Mouse (Mus musculus) limb, embryonic 14.5 days (tissue): Measurements from ENCODE around the gene Gsg1. TPM values are rescaled to one million over a fixed set of nuclear protein-coding genes. Genes with fewer than 3 reads are reported as not detected.

Experiments used
- ATAC-seq: fragments of 200-750 bp; cut with Nextera tagmentation; 2 replicates; pipeline ENCODE4 v1.8.0; 2017; ENCODE audit warnings: low read depth, moderate number of reproducible peaks, moderate TSS enrichment; ENCODE audit not compliant: low FRiP score
- DNase-seq: peaks from one replicate; pipeline ENCODE4 v3.0.0-alpha.2; 2015; ENCODE audit warnings: low spot score
- H3K27ac ChIP-seq: fragments of 300-500 bp; sonication (generic); replicated peaks from 2 replicates; pipeline ENCODE4 v1.5.1; 2014; ENCODE audit warnings: low read depth, mild to moderate bottlenecking, low read length, moderate library complexity, mixed read lengths
- H3K27me3 ChIP-seq: fragments of 300-500 bp; sonication (generic); 2 replicates; pipeline ENCODE4 v1.6.1; 2014; ENCODE audit warnings: low read length, mixed read lengths; ENCODE audit not compliant: control insufficient read depth, insufficient read depth
- H3K36me3 ChIP-seq: fragments of 300-500 bp; sonication (generic); 2 replicates; pipeline ENCODE4 v1.6.1; 2014; ENCODE audit warnings: mild to moderate bottlenecking, low read length, moderate library complexity, mixed read lengths; ENCODE audit not compliant: control insufficient read depth, insufficient read depth
- H3K4me1 ChIP-seq: fragments of 300-500 bp; sonication (generic); 2 replicates; pipeline ENCODE4 v1.6.1; 2014; ENCODE audit warnings: antibody characterized with exemption, low read length, mixed read lengths; ENCODE audit not compliant: control insufficient read depth, insufficient read depth
- H3K4me2 ChIP-seq: fragments of 300-500 bp; sonication (generic); replicated peaks from 2 replicates; pipeline ENCODE4 v1.6.1; 2014; ENCODE audit warnings: low read depth, mild to moderate bottlenecking, low read length, moderate library complexity; ENCODE audit not compliant: severe bottlenecking
- H3K4me3 ChIP-seq: fragments of 300-500 bp; sonication (generic); replicated peaks from 2 replicates; pipeline ENCODE4 v1.5.1; 2014; ENCODE audit warnings: low read length
- H3K9ac ChIP-seq: fragments of 300-500 bp; sonication (generic); 2 replicates; pipeline ENCODE4 v1.6.1; 2014; ENCODE audit warnings: mild to moderate bottlenecking, low read depth, low read length, moderate library complexity; ENCODE audit not compliant: severe bottlenecking
- H3K9me3 ChIP-seq: fragments of 300-500 bp; sonication (generic); 2 replicates; pipeline ENCODE4 v1.6.1; 2016; ENCODE audit warnings: low read length; ENCODE audit not compliant: control insufficient read depth
- POLR2A ChIP-seq: fragments of 200-500 bp; IDR thresholded peaks from 2 replicates; pipeline ENCODE4 v1.8.0; 2012; ENCODE audit warnings: inconsistent platforms, mild to moderate bottlenecking, moderate library complexity, borderline replicate concordance; ENCODE audit not compliant: insufficient read depth, insufficient read length; ENCODE audit errors: extremely low read depth
- WGBS: fragments of 180-500 bp; shearing (Covaris S2); extraction: QIAGEN DNeasy Blood & Tissue Kit; methylation state at CpG from one replicate; pipeline ENCODE4 v1.1.7; 2014; 5-methylcytosine and 5-hydroxymethylcytosine counted together
- polyA plus RNA-seq, 2 experiments: library from polyadenylated mRNA; depleted of rRNA in 1 of 2; stranded (reverse) in 1 of 2; unstranded in 1 of 2; fragments of >200 nt; fragmentation: Nextera tagmentation in 1 of 2; extraction: Ambion mirVana in 1 of 2; gene quantifications; 2 replicates each; pipeline versions ENCODE4 v1.2.1 to v1.2.3; 2012 to 2014

Gsg1 gene
- polyA plus RNA-seq, 2 experiments = 1.1 to 1.6 TPM

DNA sequence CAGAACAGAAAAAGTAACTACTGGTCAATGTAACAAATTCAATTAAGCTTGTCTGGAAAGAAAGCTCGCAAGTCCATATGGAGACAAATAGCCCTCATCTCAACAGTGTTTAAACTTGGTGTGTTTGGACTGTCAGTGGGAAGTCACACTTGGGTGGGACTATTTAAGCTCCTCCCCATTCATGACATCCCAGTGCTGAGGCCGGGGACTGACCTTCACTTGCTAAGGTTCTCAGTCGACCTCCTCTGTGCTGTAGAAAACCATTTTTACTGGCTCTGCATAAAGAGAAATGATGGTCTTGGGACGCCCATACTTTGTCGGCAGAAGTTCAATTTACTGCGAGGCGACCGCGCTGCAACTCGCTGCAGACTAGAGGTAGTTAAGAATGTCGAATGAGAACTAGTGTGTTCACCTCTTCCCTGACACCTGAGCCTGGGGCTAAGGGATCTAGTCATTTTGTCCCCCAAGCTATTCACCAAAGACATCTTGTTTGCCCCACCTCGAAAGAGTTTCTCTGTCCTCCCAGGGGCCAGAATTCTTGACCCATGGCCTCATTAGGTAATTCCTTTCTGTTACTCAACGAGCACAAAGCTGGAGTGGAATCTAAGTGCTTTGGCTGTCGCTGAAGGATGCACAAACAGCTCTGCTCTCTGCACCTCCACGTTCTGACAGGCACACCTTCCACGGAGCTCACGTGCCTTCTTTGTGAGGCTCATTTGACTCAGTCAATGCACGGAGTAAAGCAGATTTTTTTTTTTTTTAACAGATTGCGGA lies 3.0 kb downstream of the Gsg1 start:
- WGBS = 47% methylated on average over 19 of the region's 19 CpGs
- H3K27ac ChIP-seq = peak overlapping the region; percentile 76
- ATAC-seq = no peak
- no peak overlapping the region for H3K4me2 ChIP-seq
- DNase-seq = no peak
- no peaks in the 10 kb centered on the region for H3K36me3 ChIP-seq
- no peak overlapping the region for H3K9ac ChIP-seq
- TF ChIP-seq POLR2A = no peak
- no peaks in the 10 kb centered on the region for H3K27me3 ChIP-seq
- H3K4me3 ChIP-seq = no peak overlapping the region
- H3K4me1 ChIP-seq = peaks cover 30% of the 10 kb centered on the region
- H3K9me3 ChIP-seq = peaks cover 4% of the 10 kb centered on the region; the same call in 1 of the 2 replicates

- Histone ChIP-seq H3K9ac (no peak overlapping the region), H3K27me3 (no peaks in the 10 kb centered on the region), H3K4me2 (peak overlapping the region; percentile 27), H3K9me3 (no peaks in the 10 kb centered on the region), H3K4me3 (no peak overlapping the region), H3K27ac (peak overlapping the region; percentile 76), H3K4me1 (peaks cover 30% of the 10 kb centered on the region), H3K36me3 (no peaks in the 10 kb centered on the region)
- TF ChIP-seq POLR2A = no peak
- ATAC-seq (peak; percentile 91), DNase-seq (peak; percentile 96)
- 4% methylated on average over 19 of the region's 19 CpGs for WGBS
Measured at GRCm38 (mm10) chr6:135249846-135250531, 4.2 kb downstream of the Gsg1 start.

DNA sequence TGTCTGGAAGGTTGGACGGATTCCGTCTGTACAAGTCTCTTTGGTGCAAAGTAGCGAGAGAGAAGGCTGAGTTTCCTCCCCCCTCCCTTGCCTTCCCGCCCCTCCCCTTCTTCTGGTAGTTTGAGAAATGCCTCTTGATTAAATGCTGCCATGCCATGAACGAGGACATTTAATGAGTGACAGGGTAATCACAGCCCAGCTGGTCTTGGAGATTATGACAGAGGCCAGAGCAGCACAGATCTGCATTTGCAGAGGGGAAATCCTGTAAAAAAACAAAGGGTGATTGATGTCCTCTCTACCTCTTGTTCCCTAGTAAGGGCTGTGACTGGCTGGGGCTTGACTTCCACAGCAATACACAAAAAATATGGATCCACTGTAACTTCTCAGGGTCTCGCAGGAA lies 6.3 kb downstream of the Gsg1 start:
- 47% methylated on average over 6 of the region's 6 CpGs for WGBS
- H3K4me2 ChIP-seq = no peak overlapping the region
- H3K4me1 ChIP-seq = peaks cover 29% of the 10 kb centered on the region
- no peak overlapping the region for H3K27ac ChIP-seq
- no peak for TF ChIP-seq POLR2A
- H3K9ac ChIP-seq = no peak overlapping the region
- DNase-seq (no peak), ATAC-seq (no peak)
- no peak overlapping the region for H3K4me3 ChIP-seq
- no peaks in the 10 kb centered on the region for H3K9me3 ChIP-seq
- H3K27me3 ChIP-seq = no peaks in the 10 kb centered on the region
- H3K36me3 ChIP-seq = no peaks in the 10 kb centered on the region

DNA sequence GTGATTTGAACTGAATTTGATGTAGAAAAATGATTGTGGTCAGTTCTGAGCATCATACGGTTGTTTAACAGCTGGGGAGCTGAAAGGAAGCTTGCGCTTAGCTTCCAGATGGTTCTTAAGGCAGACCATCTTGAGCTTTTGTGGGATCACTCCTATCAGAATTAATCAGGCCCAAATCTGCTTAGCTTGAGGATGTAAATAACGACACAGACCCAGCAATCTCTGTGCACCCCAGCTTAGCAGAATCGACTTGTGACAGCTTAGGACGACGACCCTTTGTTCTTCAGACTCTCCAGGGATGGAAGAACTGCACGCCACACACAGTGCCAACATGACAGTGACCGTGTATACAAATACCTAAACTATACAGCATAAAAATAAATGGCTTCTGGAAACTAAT lies 8.6 kb downstream of the Gsg1 start:
- ATAC-seq (no peak), DNase-seq (no peak)
- H3K27me3 ChIP-seq = no peaks in the 10 kb centered on the region
- H3K36me3 ChIP-seq = no peaks in the 10 kb centered on the region
- H3K9me3 ChIP-seq = no peaks in the 10 kb centered on the region
- no peak overlapping the region for H3K27ac ChIP-seq
- WGBS = 77% methylated on average over 8 of the region's 8 CpGs
- no peak overlapping the region for H3K4me3 ChIP-seq
- peaks cover 18% of the 10 kb centered on the region; the same call in 1 of the 2 replicates for H3K4me1 ChIP-seq
- no peak for TF ChIP-seq POLR2A
- no peak overlapping the region for H3K4me2 ChIP-seq
- H3K9ac ChIP-seq = no peak overlapping the region

- Histone ChIP-seq H3K27me3 (no peaks in the 10 kb centered on the region), H3K9me3 (no peaks in the 10 kb centered on the region), H3K9ac (no peak overlapping the region), H3K4me2 (no peak overlapping the region), H3K4me3 (no peak overlapping the region), H3K27ac (no peak overlapping the region), H3K4me1 (peaks cover 13% of the 10 kb centered on the region; the same call in 1 of the 2 replicates), H3K36me3 (peaks cover 7% of the 10 kb centered on the region; the same call in 1 of the 2 replicates)
- no peak for TF ChIP-seq POLR2A
- ATAC-seq (no peak), DNase-seq (no peak)
- 85% methylated on average over 8 of the region's 8 CpGs for WGBS
Measured at GRCm38 (mm10) chr6:135240361-135240760, 13.8 kb downstream of the Gsg1 start.
